Mouse (Mus musculus) midbrain, embryonic 11.5 days (tissue): ENCODE measurements around the gene Hoxc6. TPM values are rescaled to one million over a fixed set of nuclear protein-coding genes. Genes with fewer than 3 reads are reported as not detected.

Source experiments
- ATAC-seq: fragments of 200-750 bp; cut with Nextera tagmentation; 2 replicates; pipeline ENCODE4 v1.8.0; 2017; ENCODE audit warnings: moderate TSS enrichment, moderate library complexity; ENCODE audit not compliant: low FRiP score
- DNase-seq: peaks from one replicate; pipeline ENCODE4 v3.0.0; 2015; ENCODE audit warnings: low spot score; ENCODE audit errors: missing footprints
- H3K27ac ChIP-seq: fragments of 300-500 bp; sonication (generic); 2 replicates; pipeline ENCODE4 v1.5.1; 2014; ENCODE audit warnings: low read depth, low read length
- H3K27me3 ChIP-seq: fragments of 300-500 bp; sonication (generic); 2 replicates; pipeline ENCODE4 v1.6.1; 2014; ENCODE audit warnings: mild to moderate bottlenecking, low read length, moderate library complexity, mixed read lengths; ENCODE audit not compliant: control insufficient read depth, insufficient read depth
- H3K36me3 ChIP-seq: fragments of 300-500 bp; sonication (generic); 2 replicates; pipeline ENCODE4 v1.6.1; 2014; ENCODE audit warnings: mild to moderate bottlenecking, low read length, moderate library complexity, mixed read lengths; ENCODE audit not compliant: control insufficient read depth, insufficient read depth
- H3K4me1 ChIP-seq: fragments of 300-500 bp; sonication (generic); 2 replicates; pipeline ENCODE4 v1.6.1; 2014; ENCODE audit warnings: low read length; ENCODE audit not compliant: control insufficient read depth, insufficient read depth
- H3K4me2 ChIP-seq: fragments of 300-500 bp; sonication (generic); 2 replicates; pipeline ENCODE4 v1.6.1; 2014; ENCODE audit warnings: mild to moderate bottlenecking, moderate library complexity
- H3K4me3 ChIP-seq: fragments of 300-500 bp; sonication (generic); 2 replicates; pipeline ENCODE4 v1.5.1; 2014; ENCODE audit warnings: low read depth, low read length
- H3K9ac ChIP-seq: fragments of 300-500 bp; sonication (generic); 2 replicates; pipeline ENCODE4 v1.6.1; 2014; ENCODE audit warnings: low read length
- H3K9me3 ChIP-seq: fragments of 300-500 bp; sonication (generic); 2 replicates; pipeline ENCODE4 v1.6.1; 2016; ENCODE audit warnings: low read length; ENCODE audit not compliant: control insufficient read depth
- WGBS: fragments of 180-500 bp; shearing (Covaris S2); extraction: QIAGEN DNeasy Blood & Tissue Kit; methylation state at CpG from one replicate; pipeline ENCODE4 v1.1.7; 2014; 5-methylcytosine and 5-hydroxymethylcytosine counted together
- polyA plus RNA-seq: library from polyadenylated mRNA; unstranded; fragments of >200 nt; fragmentation: Nextera tagmentation; extraction: Ambion mirVana; gene quantifications from 2 replicates; pipeline ENCODE4 v1.2.1, GENCODE M21; 2014

Gene Hoxc6
- not detected in 2 replicates for polyA plus RNA-seq

- H3K9ac ChIP-seq: no peak within 1 kb of the TSS
Observed at GRCm38 (mm10) chr15:102997939-102998355, at the start of gene Hoxc6. Gene Hoxc6 (plus strand): TSS chr15:102998257.

GRCm38 (mm10) chr15:102948842-102949241 is 49.2 kb upstream of the Hoxc6 start:
- H3K4me1 ChIP-seq: no peaks in the 10 kb centered on the region
- ATAC-seq (no peak), DNase-seq (no peak)
- no peak overlapping the region for H3K27ac ChIP-seq
- no peak overlapping the region for H3K4me2 ChIP-seq
- no peak overlapping the region for H3K9ac ChIP-seq
- no peaks in the 10 kb centered on the region for H3K9me3 ChIP-seq
- H3K36me3 ChIP-seq: no peaks in the 10 kb centered on the region
- WGBS: 13% methylated on average over 2 of the region's 2 CpGs
- no peak overlapping the region for H3K4me3 ChIP-seq
- peaks cover 100% of the 10 kb centered on the region for H3K27me3 ChIP-seq

More at GRCm38 (mm10) chr15:102997939-102998355, at the start of gene Hoxc6:
- ATAC-seq: no peak
- Histone ChIP-seq H3K9me3 (no peaks in the 10 kb centered on the region), H3K4me1 (peaks cover 4% of the 10 kb centered on the region; the same call in 1 of the 2 replicates), H3K36me3 (no peaks in the 10 kb centered on the region), H3K27me3 (peaks cover 98% of the 10 kb centered on the region), H3K27ac (no peak within 1 kb of the TSS), H3K4me2 (peak within 1 kb of the TSS; percentile 43; the same call in 1 of the 2 replicates), H3K4me3 (no peak within 1 kb of the TSS; the same call in 1 of the 2 replicates)
- no peak for DNase-seq
- under 1% methylated on average over 19 of the region's 19 CpGs for WGBS

- H3K36me3 ChIP-seq: no peaks in the 10 kb centered on the region
- H3K4me1 ChIP-seq: no peaks in the 10 kb centered on the region
- DNase-seq (no peak), ATAC-seq (no peak)
- H3K27me3 ChIP-seq: peaks cover 100% of the 10 kb centered on the region
- no peak overlapping the region for H3K4me2 ChIP-seq
- H3K27ac ChIP-seq: no peak overlapping the region
- H3K4me3 ChIP-seq: no peak overlapping the region
- H3K9me3 ChIP-seq: no peaks in the 10 kb centered on the region
- no peak overlapping the region for H3K9ac ChIP-seq
- 3% methylated on average over 20 of the region's 20 CpGs for WGBS
Observed at GRCm38 (mm10) chr15:102949696-102950095, 48.4 kb upstream of the Hoxc6 start.

GRCm38 (mm10) chr15:102950877-102951276 is 47.2 kb upstream of the Hoxc6 start:
- H3K36me3 ChIP-seq: no peaks in the 10 kb centered on the region
- peaks cover 100% of the 10 kb centered on the region for H3K27me3 ChIP-seq
- H3K9me3 ChIP-seq: no peaks in the 10 kb centered on the region
- H3K9ac ChIP-seq: no peak overlapping the region
- no peak overlapping the region for H3K4me2 ChIP-seq
- peak; percentile 94 for DNase-seq
- H3K27ac ChIP-seq: no peak overlapping the region
- ATAC-seq: no peak
- H3K4me1 ChIP-seq: no peaks in the 10 kb centered on the region
- 2% methylated on average over 2 of the region's 2 CpGs for WGBS
- H3K4me3 ChIP-seq: no peak overlapping the region

GRCm38 (mm10) chr15:102953561-102953960 is 44.5 kb upstream of the Hoxc6 start:
- no peak for DNase-seq
- ATAC-seq: no peak
- Histone ChIP-seq H3K4me2 (no peak overlapping the region), H3K27me3 (peaks cover 100% of the 10 kb centered on the region), H3K9ac (no peak overlapping the region), H3K36me3 (no peaks in the 10 kb centered on the region), H3K4me3 (no peak overlapping the region), H3K27ac (no peak overlapping the region), H3K9me3 (no peaks in the 10 kb centered on the region), H3K4me1 (no peaks in the 10 kb centered on the region)
- 5% methylated on average over 6 of the region's 6 CpGs for WGBS

GRCm38 (mm10) chr15:102954192-102955006 is 43.7 kb upstream of the Hoxc6 start, which contains the start of gene Hoxc11:
Gene Hoxc11 (plus strand): TSS chr15:102954427.
- WGBS: under 1% methylated on average over 56 of the region's 57 CpGs
- Histone ChIP-seq H3K9ac (no peak within 1 kb of the TSS), H3K4me1 (no peaks in the 10 kb centered on the region), H3K36me3 (no peaks in the 10 kb centered on the region), H3K27ac (no peak within 1 kb of the TSS), H3K4me3 (no peak within 1 kb of the TSS), H3K9me3 (no peaks in the 10 kb centered on the region), H3K4me2 (no peak within 1 kb of the TSS), H3K27me3 (peaks cover 98% of the 10 kb centered on the region)
- DNase-seq: peak; percentile 96
- ATAC-seq: no peak

GRCm38 (mm10) chr15:102955007-102955382 is 43.1 kb upstream of the Hoxc6 start:
- Histone ChIP-seq H3K9ac (no peak overlapping the region), H3K4me3 (no peak overlapping the region), H3K4me1 (no peaks in the 10 kb centered on the region), H3K27me3 (peaks cover 98% of the 10 kb centered on the region), H3K4me2 (no peak overlapping the region), H3K36me3 (no peaks in the 10 kb centered on the region), H3K9me3 (no peaks in the 10 kb centered on the region), H3K27ac (no peak overlapping the region)
- under 1% methylated on average over 28 of the region's 28 CpGs for WGBS
- DNase-seq (no peak), ATAC-seq (no peak)

- H3K27me3 ChIP-seq: peaks cover 98% of the 10 kb centered on the region
- DNase-seq (peak; percentile 98), ATAC-seq (0 out of 2 replicates have a peak, but pooled peaks have one; percentile 40)
- under 1% methylated on average over 39 of the region's 40 CpGs for WGBS
- no peak overlapping the region for H3K4me2 ChIP-seq
- no peak overlapping the region for H3K27ac ChIP-seq
- no peaks in the 10 kb centered on the region for H3K4me1 ChIP-seq
- no peaks in the 10 kb centered on the region for H3K36me3 ChIP-seq
- no peak overlapping the region for H3K4me3 ChIP-seq
- no peak overlapping the region for H3K9ac ChIP-seq
- no peaks in the 10 kb centered on the region for H3K9me3 ChIP-seq
Observed at GRCm38 (mm10) chr15:102955833-102956640, 42.0 kb upstream of the Hoxc6 start.

- 1% methylated on average over 12 of the region's 12 CpGs for WGBS
- H3K4me2 ChIP-seq: no peak overlapping the region
Observed at GRCm38 (mm10) chr15:102956906-102957305, 41.2 kb upstream of the Hoxc6 start.

More at GRCm38 (mm10) chr15:102956906-102957305, 41.2 kb upstream of the Hoxc6 start:
- no peak for ATAC-seq
- Histone ChIP-seq H3K27ac (no peak overlapping the region), H3K9me3 (no peaks in the 10 kb centered on the region), H3K4me3 (no peak overlapping the region), H3K9ac (no peak overlapping the region), H3K36me3 (no peaks in the 10 kb centered on the region), H3K4me1 (no peaks in the 10 kb centered on the region), H3K27me3 (peaks cover 98% of the 10 kb centered on the region)
- DNase-seq: no peak
